Mouse (Mus musculus) gastrocnemius, adult 18-20 months (tissue): ENCODE data around the gene Gzme. TPM values are rescaled to one million over a fixed set of nuclear protein-coding genes. Genes with fewer than 3 reads are reported as not detected.

Experiments used
- microRNA-seq: library from miRNA; unstranded; fragments of <30 nt; microRNA quantifications from one replicate; pipeline ENCODE4 v1.2.0, GENCODE M21; 2021
- total RNA-seq, 2 experiments: library from RNA; stranded (reverse); gene quantifications; 2 replicates each; pipeline ENCODE4 v1.2.3; 2021

Gzme gene
- total RNA-seq, 2 experiments from 2014 or later = not detected

Small RNA genes within 50 kb of the gene (microRNA-seq; reads per million reads assigned to microRNA genes)
- gene Mir6949 = not detected

Other genes starting within 250 kb of the Gzme start
- gene Cbln3, start 236.2 kb downstream of the Gzme start, total RNA-seq = not detected
- gene Khnyn, start 235.7 kb downstream of the Gzme start, total RNA-seq = 1 to 10 TPM; 5.4 to 5.5 TPM
- gene Sdr39u1, start 220.3 kb downstream of the Gzme start, total RNA-seq = 100 to 1,000 TPM; 125 to 126 TPM
- gene Cma1, start 175.9 kb downstream of the Gzme start, total RNA-seq = 1 to 10 TPM; 3.2 to 3.3 TPM
- not detected for gene Cma2, start 169.6 kb downstream of the Gzme start, total RNA-seq
- gene Mcpt1, start 102.7 kb downstream of the Gzme start, total RNA-seq = not detected
- gene Mcpt9, start 90.1 kb downstream of the Gzme start, total RNA-seq = not detected
- not detected for gene Mcpt2, start 78.6 kb downstream of the Gzme start, total RNA-seq
- 1 to 10 TPM; 2.1 to 4.6 TPM for gene Mcpt4, start 58.3 kb downstream of the Gzme start, total RNA-seq
- not detected for gene Mcpt8, start 35.4 kb downstream of the Gzme start, total RNA-seq
- gene Ctsg, start 18.1 kb downstream of the Gzme start, total RNA-seq = not detected
- not detected for gene Gzmd, start 12.0 kb upstream of the Gzme start, total RNA-seq
- not detected for gene Gzmg, start 39.0 kb upstream of the Gzme start, total RNA-seq
- gene Gzmn, start 54.0 kb upstream of the Gzme start, total RNA-seq = not detected
- gene Gzmf, start 90.8 kb upstream of the Gzme start, total RNA-seq = not detected
- gene Gzmc, start 114.0 kb upstream of the Gzme start, total RNA-seq = not detected
- gene Gzmb, start 141.6 kb upstream of the Gzme start, total RNA-seq = not detected
- not detected for gene Atp12a, start 244.4 kb upstream of the Gzme start, total RNA-seq